Mouse (Mus musculus): ENCODE data around the gene Ppp1r13b.

- TF ChIP-seq CTCF (IDR thresholded peaks at IDR 0.05; ENCODE audit: low read depth) (peak; percentile 59), EP300 (IDR thresholded peaks at IDR 0.05; ENCODE audit: low read depth) (peak; percentile 47; the same call in 1 of the 2 replicates)
These were observed 90.9 kb downstream of the Ppp1r13b start for GRCm38 (mm10) chr12:111816967-111817366.

All from liver, embryonic 14.5 days (tissue).